Mouse (Mus musculus): Measurements from ENCODE around the gene Ptgir. TPM values are rescaled to one million over a fixed set of nuclear protein-coding genes. Genes with fewer than 3 reads are reported as not detected.

Ptgir gene
- total RNA-seq, 2 experiments from 2014 or later = 1.1 to 2.6 TPM

DNA sequence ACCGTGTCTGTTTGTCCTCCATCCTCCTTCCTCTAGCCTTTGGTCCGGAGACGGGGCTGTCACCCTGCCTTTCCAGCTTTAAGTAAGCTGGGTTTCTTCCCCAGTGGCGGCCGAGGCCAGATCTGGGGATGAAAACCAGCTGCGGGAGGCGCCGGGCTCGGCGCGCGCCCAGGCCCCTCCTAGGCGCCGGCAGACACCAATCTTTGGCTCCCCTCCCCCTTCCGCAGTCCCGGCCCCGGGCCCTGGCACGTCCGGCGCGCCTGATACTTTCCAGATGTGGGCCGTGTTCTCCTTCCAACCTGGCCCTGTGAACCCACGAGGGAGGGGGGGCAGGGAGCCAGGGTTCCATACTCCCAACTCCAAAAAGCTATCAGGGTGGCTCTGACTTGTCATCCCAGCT is 15.3 kb upstream of the Ptgir start:
- no peak for ATAC-seq (replicated peaks; ENCODE audit: poor library complexity, severe bottlenecking)

DNA sequence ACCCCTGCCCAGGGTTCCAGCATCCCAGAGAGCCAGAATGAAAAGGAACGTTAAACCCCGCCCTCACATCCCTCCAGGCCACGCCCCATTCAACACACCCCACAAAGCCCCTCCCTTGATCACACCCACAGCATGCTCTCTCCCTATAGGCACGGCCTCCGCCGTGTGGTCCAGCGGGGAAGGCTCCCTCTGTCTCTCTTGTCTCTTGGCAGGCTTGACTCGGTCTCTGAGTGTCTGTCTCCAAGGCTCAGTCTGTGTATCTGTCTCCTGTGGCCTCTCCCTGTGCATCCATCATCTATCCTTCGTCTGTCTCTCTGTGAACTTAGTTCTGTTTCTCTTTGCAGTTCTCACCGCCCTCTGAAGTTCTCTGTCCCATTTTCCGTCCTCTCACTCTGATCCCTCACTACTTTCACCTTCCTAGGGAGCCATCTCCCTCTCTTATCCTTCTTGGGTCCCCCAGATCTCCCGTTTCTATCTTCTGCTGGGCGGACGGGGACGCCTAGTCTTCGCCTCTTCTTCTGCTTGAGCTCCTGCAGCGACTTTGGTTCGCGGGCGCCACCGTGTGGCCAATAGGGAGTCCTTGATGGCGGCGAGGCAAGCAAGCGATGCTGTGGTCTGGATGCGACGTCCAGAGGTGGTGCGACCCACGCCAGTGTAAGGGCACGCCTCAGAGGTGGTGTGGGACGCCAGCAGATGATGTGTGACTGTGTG is 14.5 kb upstream of the Ptgir start, which contains the start of gene Gng8:
Gng8 (plus strand) TSS at position 146 of the 711 bp plus-strand sequence.
- peak; percentile 79 for ATAC-seq (replicated peaks; ENCODE audit: poor library complexity, severe bottlenecking)

DNA sequence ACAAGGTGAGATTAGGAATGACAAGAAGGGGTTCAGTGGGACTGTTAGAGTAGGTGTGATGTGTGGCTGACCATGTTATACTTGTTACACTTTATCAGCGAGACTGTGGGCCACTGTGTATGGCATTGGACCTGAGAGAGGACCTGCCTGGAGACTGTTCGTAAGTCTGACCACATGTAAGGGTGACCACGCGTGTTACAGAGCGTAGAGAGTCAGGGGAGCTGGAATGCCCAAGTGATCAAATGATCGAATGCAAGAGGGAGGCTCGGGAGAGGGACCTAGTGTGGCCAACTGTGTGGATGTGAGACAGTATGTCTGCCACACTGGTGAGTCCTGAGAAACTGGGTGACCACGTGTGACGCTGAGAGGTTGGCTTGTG is 13.9 kb upstream of the Ptgir start:
- no peak for ATAC-seq (replicated peaks; ENCODE audit: poor library complexity, severe bottlenecking)

DNA sequence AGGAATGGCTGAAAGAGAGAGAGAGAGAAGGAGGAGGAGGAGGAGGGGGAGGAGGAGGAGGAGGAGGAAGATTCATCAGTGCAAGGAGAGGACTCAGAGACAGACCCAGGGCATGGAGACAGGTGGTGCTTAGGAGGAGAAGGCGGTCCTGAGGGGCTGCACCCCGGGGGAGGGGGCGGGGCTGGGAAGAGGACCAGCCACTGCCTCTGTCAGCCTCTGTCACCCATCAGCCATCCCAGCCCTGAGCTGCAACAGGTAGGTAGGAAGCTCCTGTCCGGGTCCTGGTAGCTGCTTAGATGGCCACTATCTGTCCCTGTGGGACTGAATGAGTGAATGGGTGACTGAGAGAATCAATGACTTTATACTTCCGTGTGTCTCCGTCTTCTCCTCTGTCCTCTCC is 12.7 kb upstream of the Ptgir start:
- no peak for ATAC-seq (replicated peaks; ENCODE audit: poor library complexity, severe bottlenecking)

DNA sequence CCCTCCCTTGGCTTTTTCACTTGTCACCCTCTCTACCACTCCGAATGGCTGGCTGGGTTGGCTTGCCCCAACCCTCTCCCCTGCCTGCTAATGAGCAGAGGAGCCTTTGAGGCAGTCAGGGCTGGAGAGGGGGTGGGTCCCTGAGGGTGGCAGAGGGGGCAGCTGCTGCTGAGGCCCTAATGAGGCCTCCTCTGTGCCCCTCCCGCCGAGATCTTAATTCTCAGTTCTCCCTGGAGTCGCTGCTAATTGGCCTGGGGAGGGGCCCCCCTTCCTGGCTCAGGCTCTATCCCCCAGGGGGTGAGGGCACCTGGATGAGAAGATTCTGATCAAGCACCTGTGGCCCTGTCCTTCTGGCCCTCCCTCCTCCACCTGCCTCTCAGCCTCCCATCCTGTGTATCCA is 12.0 kb upstream of the Ptgir start:
- no peak for ATAC-seq (replicated peaks; ENCODE audit: poor library complexity, severe bottlenecking)

DNA sequence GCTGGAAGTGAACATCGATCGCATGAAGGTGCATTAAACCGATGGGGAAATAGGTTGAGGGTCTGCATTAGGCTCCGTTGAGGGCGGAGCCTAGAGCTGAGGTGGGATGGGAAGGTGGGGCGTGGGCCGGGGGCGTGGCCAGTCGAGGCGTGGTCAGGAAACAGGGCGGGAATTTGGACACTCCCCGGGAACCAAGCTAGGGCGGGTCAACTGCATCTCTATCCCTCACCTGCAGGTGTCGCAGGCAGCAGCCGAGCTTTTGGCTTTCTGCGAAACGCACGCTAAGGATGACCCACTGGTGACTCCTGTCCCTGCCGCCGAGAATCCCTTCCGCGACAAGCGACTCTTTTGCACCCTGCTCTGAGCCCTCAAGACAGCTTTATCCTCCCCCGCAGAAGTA is 11.3 kb upstream of the Ptgir start:
- peak; percentile 76 for ATAC-seq (replicated peaks; ENCODE audit: poor library complexity, severe bottlenecking)

DNA sequence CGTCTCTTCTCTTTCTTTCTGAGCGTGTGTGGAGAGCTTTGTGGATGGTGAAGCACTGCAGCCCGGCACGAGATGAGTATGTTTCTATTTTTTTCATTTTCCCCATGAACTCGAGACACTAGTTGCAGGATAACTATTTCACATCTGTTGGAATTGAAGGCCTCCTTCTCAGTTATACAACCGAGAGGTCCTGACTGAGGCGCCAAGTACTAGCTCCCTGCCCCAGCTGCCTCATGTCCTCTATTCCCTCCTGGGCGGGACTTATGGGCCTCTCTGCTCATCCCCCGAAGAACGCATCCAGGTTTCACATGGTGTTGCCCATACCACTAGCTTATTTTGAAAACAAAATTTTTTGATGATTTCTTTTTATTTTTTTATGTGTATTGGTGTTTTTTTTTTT is 10.8 kb upstream of the Ptgir start:
- no peak for ATAC-seq (replicated peaks; ENCODE audit: poor library complexity, severe bottlenecking)

DNA sequence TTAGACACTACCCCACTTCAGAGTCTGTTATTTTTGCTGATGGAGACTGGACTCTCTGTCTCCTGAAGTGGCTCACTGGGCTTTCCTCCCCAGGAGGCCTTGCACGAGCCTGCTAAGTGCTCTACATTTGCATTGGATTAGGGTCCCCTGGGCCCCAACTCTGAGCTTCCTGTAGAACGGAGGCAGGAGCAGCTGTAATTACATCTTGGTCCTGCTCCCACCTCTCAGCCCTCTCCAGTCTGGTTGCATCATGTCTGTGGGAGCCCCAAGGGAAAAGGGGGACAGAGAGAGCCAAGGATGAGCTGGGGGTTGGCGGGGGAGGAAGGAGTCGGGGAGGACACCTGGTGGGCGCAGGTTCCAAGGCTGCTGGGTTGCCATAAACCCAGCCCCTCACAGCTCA is 5.8 kb upstream of the Ptgir start:
- ATAC-seq (replicated peaks; ENCODE audit: poor library complexity, severe bottlenecking) = no peak

DNA sequence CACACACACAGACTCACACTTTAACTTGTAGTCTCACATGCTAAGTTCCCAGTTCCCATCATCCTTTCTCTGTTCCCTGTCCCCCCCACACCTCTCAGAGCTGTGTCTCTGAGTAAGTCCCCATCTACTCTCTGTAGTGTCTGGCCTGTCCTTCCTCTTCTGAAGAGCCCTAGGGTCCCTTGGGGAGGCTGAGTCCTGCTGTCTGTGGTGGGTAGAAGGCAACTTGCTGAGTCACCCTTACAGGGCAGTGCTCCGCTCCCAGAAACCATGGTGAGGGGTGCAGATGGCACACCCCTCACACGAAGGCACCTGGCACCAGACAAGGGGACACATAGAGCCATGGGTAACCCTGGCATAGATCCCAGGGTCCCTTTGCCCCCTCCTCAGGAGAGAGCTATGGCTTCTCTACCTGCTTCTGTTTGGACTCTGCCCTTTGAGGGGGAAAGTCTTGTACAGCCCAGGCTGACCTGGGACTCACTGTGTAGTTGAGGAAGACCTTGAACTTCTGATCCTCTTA is 2.8 kb upstream of the Ptgir start:
- ATAC-seq (replicated peaks; ENCODE audit: poor library complexity, severe bottlenecking) = peak; percentile 45

DNA sequence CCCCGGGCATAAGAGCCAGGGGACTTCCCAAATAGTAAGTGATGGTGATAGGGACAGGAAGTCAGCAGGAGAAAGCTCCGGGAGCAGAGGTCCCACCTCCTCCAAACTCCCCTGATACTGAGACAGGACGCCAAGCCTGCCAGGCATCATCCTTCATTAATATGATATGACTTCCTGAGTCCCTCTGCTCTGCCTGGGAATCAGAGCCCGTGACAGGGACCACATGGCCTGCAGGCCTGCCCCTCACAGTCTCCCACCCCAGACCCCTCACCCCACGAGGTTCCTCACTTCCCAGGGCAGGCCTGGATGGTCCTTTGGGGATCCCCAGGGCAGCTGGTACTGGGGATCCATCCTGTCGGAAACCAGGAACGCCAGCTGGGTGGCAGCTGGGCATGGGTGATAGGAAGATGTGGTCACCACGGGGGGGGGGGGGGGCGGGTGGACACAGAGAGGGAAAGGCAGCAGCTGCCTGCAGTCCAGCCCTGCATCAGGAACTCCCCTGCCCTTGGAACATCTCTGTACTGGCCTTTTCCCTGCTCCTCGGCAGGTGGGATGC is 2.1 kb upstream of the Ptgir start:
- no peak for ATAC-seq (replicated peaks; ENCODE audit: poor library complexity, severe bottlenecking)

DNA sequence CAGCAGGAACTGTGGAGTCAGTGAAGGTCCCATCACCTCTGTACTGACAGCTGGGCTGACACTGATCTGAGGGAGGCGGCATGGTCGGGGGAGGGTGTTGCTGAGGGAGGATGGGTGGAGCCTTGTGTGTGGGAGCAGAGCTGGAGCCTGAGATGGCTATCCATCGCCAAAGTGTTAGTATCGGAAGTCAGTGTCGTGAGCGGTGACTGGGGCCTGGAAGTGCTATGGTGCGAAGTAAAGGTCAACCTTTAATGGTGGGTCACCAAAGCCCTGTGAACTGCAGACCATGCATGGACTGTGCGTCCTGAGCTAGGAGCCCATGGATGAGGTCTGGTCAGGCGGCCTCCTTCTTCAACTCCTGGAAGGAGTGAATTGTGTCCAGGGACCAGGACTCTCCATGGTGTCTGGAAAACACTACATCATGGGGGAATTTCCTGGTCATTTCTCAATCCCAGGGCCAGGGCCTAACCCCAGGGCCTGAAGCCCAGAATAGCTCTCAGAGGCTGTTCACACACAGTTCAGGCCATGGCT is 734 bp upstream of the Ptgir start:
- no peak for ATAC-seq (replicated peaks; ENCODE audit: poor library complexity, severe bottlenecking)

DNA sequence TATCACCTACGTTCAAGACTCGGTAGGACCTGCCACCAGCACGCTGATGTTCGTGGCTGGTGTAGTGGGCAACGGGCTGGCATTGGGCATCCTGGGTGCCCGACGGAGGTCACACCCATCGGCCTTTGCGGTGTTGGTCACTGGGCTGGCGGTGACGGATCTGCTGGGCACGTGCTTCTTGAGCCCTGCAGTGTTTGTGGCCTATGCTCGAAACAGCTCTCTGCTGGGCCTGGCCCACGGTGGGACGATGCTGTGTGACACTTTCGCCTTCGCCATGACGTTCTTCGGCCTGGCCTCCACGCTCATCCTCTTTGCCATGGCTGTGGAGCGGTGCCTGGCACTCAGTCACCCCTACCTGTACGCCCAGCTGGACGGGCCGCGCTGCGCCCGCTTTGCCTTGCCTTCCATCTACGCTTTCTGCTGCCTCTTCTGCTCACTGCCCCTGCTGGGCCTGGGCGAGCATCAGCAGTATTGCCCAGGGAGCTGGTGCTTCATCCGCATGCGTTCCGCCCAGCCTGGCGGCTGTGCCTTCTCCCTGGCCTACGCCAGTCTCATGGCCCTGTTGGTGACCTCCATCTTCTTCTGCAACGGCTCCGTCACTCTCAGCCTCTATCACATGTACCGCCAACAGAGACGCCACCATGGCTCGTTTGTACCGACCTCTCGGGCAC is 734 bp downstream of the Ptgir start:
- ATAC-seq (replicated peaks; ENCODE audit: poor library complexity, severe bottlenecking) = no peak

DNA sequence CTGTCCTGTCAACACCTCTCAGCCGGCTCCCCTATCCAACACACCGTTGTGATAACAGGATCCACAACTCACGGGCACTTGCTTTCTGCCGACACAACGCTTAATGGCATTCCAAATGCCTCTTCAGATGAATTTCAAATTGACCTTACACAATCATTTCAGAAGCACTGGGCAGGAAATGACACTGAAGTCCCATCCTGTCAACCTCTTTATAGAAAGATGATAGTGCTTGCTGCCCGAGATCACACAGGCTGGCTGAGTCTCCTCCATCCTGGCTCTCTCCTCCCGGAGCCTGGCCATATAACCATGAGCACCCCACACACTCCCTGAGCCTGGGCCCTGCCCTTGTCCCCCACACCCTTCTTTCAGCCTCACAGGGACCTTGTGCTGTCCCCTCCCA is 1.6 kb downstream of the Ptgir start:
- ATAC-seq (replicated peaks; ENCODE audit: poor library complexity, severe bottlenecking) = peak; percentile 10

DNA sequence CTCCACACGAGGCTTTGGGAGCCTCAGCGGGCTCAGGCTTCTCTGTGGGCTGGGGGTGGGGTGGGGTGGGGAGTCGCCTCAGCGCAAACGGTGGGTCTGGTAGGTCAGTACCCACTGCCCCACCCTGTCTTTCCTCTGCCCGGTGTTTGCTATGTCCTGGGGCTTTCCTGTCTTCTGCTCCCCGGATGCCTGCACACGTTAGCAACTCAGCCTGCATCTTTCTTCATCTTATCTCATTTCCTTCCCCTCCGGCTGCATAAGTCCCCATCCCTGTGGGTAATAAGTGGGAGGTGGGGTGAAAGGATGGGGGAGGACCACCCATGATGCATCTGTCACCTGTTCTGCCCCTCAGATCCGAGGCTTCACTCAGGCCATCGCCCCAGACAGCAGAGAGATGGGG is 2.1 kb downstream of the Ptgir start:
- peak; percentile 14 for ATAC-seq (replicated peaks; ENCODE audit: poor library complexity, severe bottlenecking)

DNA sequence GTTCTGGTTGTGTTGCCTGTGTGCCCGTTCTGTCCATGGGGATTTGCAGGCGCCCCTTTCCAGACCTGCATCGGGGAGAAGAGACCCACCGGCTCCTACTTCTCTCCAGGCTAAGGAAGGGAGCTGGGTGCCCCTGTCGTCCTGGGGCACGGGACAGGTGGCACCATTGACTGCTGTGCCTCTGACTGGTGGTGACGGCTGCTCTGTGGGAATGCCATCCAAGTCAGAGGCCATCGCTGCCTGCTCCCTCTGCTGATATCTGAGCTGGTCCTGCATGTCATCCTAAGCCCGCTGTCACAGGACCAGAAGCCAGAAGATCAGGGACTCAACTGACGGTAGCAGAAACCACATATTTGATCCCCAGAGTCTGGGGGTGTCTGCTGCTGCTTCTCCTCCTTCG is 2.6 kb downstream of the Ptgir start:
- no peak for ATAC-seq (replicated peaks; ENCODE audit: poor library complexity, severe bottlenecking)

DNA sequence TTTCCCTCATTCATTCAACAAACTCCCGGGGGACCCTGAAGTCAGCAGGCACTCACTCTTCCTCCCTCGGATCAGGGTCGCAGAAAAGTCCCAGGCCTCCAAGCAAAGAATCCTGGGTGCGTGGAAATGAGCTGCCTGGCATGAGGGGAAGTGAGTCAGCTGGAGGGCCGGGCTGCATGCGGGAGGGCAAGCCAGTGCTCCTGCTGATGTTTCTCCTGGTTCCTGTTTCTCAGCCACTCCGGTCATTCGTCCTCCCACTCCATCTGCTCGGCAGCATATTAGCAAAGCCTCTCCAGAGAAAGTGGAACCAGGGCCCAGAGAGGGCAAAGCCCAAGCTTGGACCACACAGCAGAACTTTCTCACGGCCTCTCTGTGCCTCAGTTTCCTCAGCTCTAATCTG is 3.6 kb downstream of the Ptgir start:
- ATAC-seq (replicated peaks; ENCODE audit: poor library complexity, severe bottlenecking) = peak; percentile 73

DNA sequence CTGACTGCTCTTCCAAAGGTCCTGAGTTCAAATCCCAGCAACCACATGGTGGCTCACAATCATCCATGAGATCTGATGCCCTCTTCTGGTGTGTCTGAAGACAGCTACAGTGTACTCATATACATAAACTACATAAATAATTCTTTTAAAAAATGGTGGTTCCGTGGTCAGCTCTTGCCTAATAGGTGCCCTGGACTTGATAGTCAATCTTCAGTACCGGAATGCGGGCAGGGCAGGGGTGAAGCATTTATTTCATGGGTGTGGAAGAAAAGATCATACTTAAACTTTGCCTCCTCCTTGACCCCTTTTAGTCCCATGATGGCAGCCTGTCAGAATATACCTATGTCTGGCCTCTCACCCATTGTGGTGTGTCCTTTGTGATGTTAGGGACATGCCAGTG is 5.6 kb downstream of the Ptgir start:
- no peak for ATAC-seq (replicated peaks; ENCODE audit: poor library complexity, severe bottlenecking)

DNA sequence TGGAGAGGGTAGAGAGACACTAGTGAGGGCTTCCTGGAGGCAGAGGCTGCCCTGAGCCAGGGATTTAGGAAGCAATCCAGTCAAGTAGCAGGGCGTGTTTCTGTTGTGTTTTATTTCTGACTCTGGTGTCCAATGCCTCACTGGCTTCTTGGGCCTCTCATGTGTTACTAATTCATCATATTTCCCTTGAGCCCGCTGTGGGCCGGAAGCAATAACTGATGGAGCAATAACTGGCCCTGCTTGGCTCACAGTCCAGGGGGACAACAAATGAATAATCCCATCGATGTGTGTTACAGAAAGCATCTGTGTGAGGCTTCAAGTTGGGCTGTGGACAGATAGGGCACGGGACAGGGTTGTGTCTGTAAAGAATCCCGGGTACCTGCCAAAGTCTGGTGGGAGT is 6.1 kb downstream of the Ptgir start:
- peak; percentile 20 for ATAC-seq (replicated peaks; ENCODE audit: poor library complexity, severe bottlenecking)

DNA sequence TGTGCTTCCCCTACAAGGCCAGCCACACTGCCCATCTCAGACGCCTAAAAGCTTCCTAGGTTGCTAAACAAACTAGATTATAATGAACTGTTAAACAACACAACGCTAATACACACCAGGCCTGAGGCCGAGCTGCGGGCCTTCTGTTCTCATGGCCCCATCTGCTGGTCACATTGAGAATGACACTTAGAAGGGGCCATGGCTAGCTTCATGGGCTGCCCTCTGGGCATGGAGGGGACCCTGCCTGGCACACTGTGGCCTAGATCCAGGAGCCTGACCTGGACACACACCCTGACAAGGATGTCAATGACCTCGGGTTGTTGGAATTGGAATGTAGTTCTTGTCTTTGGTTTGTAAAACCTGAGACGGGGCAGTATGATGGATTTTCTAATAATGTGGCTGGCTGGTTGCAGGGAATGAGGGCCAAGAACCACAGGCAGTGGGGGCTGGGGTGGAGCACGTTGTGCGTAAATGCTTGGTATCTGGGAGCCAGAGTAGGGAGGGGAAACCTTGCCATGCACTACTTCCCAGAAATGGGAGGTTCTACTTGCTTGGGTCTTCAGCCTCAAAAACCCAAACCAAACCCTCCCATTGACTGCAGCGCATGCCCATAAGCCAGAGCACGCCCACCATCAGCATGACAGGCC is 7.6 kb downstream of the Ptgir start:
- peak; percentile 62 for ATAC-seq (replicated peaks; ENCODE audit: poor library complexity, severe bottlenecking)

DNA sequence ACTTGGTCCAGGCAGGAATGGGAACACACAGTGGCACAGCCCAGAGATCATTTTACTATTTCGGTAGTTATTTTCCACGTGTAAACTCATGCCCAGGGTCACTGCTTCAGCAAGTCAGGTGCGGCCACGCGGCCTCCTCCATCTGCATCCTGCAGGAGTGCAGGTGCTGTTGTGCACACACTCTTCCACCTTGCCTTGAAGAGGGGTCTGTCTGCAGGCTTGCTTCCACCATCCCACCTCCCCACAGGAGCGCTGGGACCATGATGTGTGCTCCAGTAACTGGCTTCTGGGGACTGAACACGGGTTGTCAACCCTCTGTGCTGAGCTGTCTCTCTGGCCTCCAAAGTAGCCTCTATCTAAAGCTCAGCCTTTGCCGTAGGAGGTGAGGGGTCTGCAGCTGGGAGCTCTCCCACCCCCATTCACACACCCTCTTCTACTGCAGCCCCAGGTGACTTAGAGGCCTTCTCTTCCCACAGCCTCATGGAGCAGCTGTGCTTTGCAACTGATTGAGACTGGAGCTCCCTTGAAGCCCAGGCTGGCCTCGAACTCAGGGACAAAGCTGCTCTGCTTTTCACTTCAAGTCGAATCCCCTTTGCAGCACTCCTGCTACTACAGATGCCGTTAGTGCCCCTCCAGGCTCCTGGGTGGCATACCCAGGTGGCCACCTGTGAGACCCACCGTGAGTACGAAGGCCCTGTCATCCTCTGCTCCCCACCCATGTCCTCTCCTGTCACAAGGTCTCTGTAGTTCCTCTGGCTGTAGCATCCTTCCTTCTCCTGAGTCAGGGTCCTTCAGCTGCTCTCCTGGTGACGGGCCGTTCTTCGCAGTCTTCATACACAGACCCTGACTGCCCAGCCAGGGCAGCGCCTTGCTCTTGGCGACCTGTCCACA is 8.4 kb downstream of the Ptgir start:
- no peak for ATAC-seq (replicated peaks; ENCODE audit: poor library complexity, severe bottlenecking)

Measured in granulocyte monocyte progenitor cell, adult 5-6 weeks (primary cell).